Mouse (Mus musculus) lung, embryonic 14.5 days (tissue): Measurements from ENCODE around the gene Gm49510. TPM values are rescaled to one million over a fixed set of nuclear protein-coding genes. Genes with fewer than 3 reads are reported as not detected.

Experiments used
- ATAC-seq: fragments of 200-750 bp; cut with Nextera tagmentation; 2 replicates; pipeline ENCODE4 v1.8.0; 2017; ENCODE audit warnings: mild to moderate bottlenecking, moderate TSS enrichment, moderate library complexity; ENCODE audit not compliant: insufficient read depth
- DNase-seq: peaks from one replicate; pipeline ENCODE4 v3.0.0-alpha.2; 2015
- H3K27ac ChIP-seq: fragments of 300-500 bp; sonication (generic); 2 replicates; pipeline ENCODE4 v1.5.1; 2014; ENCODE audit warnings: low read depth, mild to moderate bottlenecking, moderate library complexity
- H3K27me3 ChIP-seq: fragments of 300-500 bp; sonication (generic); 2 replicates; pipeline ENCODE4 v1.6.1; 2014; ENCODE audit warnings: low read length, control low read depth; ENCODE audit not compliant: insufficient read depth
- H3K36me3 ChIP-seq: fragments of 300-500 bp; sonication (generic); 2 replicates; pipeline ENCODE4 v1.6.1; 2014; ENCODE audit warnings: control low read depth; ENCODE audit not compliant: insufficient read depth
- H3K4me1 ChIP-seq: fragments of 300-500 bp; sonication (generic); 2 replicates; pipeline ENCODE4 v1.6.1; 2014; ENCODE audit warnings: antibody characterized with exemption, control low read depth; ENCODE audit not compliant: insufficient read depth
- H3K4me2 ChIP-seq: fragments of 300-500 bp; sonication (generic); 2 replicates; pipeline ENCODE4 v1.6.1; 2014; ENCODE audit warnings: mild to moderate bottlenecking
- H3K4me3 ChIP-seq: fragments of 300-500 bp; sonication (generic); 2 replicates; pipeline ENCODE4 v1.5.1; 2014; ENCODE audit warnings: low read depth, low read length
- H3K9ac ChIP-seq: fragments of 300-500 bp; sonication (generic); 2 replicates; pipeline ENCODE4 v1.6.1; 2014
- H3K9me3 ChIP-seq: fragments of 300-500 bp; sonication (generic); 2 replicates; pipeline ENCODE4 v1.6.1; 2016; ENCODE audit warnings: low read depth, low read length, control low read depth
- CTCF ChIP-seq: IDR thresholded peaks from 2 replicates; pipeline ENCODE4 v1.5.1; 2016; ENCODE audit warnings: antibody characterized with exemption, low read depth
- WGBS: fragments of 180-500 bp; shearing (Covaris S2); extraction: QIAGEN DNeasy Blood & Tissue Kit; methylation state at CpG from one replicate; pipeline ENCODE4 v1.1.7; 2014; 5-methylcytosine and 5-hydroxymethylcytosine counted together
- polyA plus RNA-seq: library from polyadenylated mRNA; unstranded; fragments of >200 nt; fragmentation: Nextera tagmentation; extraction: Ambion mirVana; gene quantifications from 2 replicates; pipeline ENCODE4 v1.2.1, GENCODE M21; 2014

Gm49510 gene
- polyA plus RNA-seq: 0.18 and 0.70 TPM in 2 replicates

GRCm38 (mm10) chr15:78899409-78899739 is at the start of gene Gm49510:
TSS of gene Gm49510 (plus strand) at chr15:78899667.
- TF ChIP-seq CTCF: no peak
- H3K36me3 ChIP-seq: peaks cover 28% of the 10 kb centered on the region
- no peak for DNase-seq
- H3K9ac ChIP-seq: peak within 1 kb of the TSS; percentile 74
- H3K9me3 ChIP-seq: no peaks in the 10 kb centered on the region
- H3K27me3 ChIP-seq: no peaks in the 10 kb centered on the region
- H3K4me3 ChIP-seq: peak within 1 kb of the TSS; percentile 72
- peak within 1 kb of the TSS; percentile 72 for H3K27ac ChIP-seq
- 0 out of 2 replicates have a peak, but pooled peaks cover 13% of the 10 kb centered on the region for H3K4me1 ChIP-seq
- ATAC-seq: 0 out of 2 replicates have a peak, but pooled peaks have one; percentile 2
- peak within 1 kb of the TSS; percentile 89 for H3K4me2 ChIP-seq
- 1% methylated on average over 20 of the region's 20 CpGs for WGBS

- Histone ChIP-seq H3K9ac (no peak overlapping the region; the same call in 1 of the 2 replicates), H3K27me3 (no peaks in the 10 kb centered on the region), H3K36me3 (peaks cover 50% of the 10 kb centered on the region), H3K4me1 (peaks cover 18% of the 10 kb centered on the region), H3K4me3 (no peak overlapping the region), H3K9me3 (no peaks in the 10 kb centered on the region), H3K27ac (peak overlapping the region; percentile 84), H3K4me2 (peak overlapping the region; percentile 11; the same call in 1 of the 2 replicates)
- ATAC-seq: peak; percentile 42
- 46% methylated on average over 14 of the region's 15 CpGs for WGBS
- DNase-seq: peak; percentile 69
- no peak for TF ChIP-seq CTCF
Measured at GRCm38 (mm10) chr15:78850059-78850824, 49.2 kb upstream of the Gm49510 start.

- Histone ChIP-seq H3K4me1 (peaks cover 10% of the 10 kb centered on the region), H3K9ac (no peak overlapping the region), H3K9me3 (no peaks in the 10 kb centered on the region), H3K36me3 (peaks cover 43% of the 10 kb centered on the region), H3K27me3 (no peaks in the 10 kb centered on the region), H3K4me2 (no peak overlapping the region), H3K27ac (peak overlapping the region; percentile 58; the same call in 1 of the 2 replicates), H3K4me3 (no peak overlapping the region)
- no peak for TF ChIP-seq CTCF
- WGBS: 38% methylated on average over 6 of the region's 6 CpGs
- ATAC-seq (0 out of 2 replicates have a peak, but pooled peaks have one; percentile 14), DNase-seq (peak; percentile 40)
Measured at GRCm38 (mm10) chr15:78850944-78851343, 48.5 kb upstream of the Gm49510 start.

- Histone ChIP-seq H3K4me2 (peak overlapping the region; percentile 45), H3K4me3 (no peak overlapping the region), H3K9ac (no peak overlapping the region), H3K9me3 (no peaks in the 10 kb centered on the region), H3K36me3 (peaks cover 37% of the 10 kb centered on the region), H3K27me3 (no peaks in the 10 kb centered on the region), H3K4me1 (peaks cover 8% of the 10 kb centered on the region), H3K27ac (peak overlapping the region; percentile 58; the same call in 1 of the 2 replicates)
- 8% methylated on average over 13 of the region's 13 CpGs for WGBS
- ATAC-seq: peak; percentile 83
- DNase-seq: peak; percentile 96
- peak; percentile 97 for TF ChIP-seq CTCF
Measured at GRCm38 (mm10) chr15:78851505-78852153, 47.8 kb upstream of the Gm49510 start.

- H3K9me3 ChIP-seq: no peaks in the 10 kb centered on the region
- ATAC-seq (no peak), DNase-seq (no peak)
- no peak within 1 kb of the TSS for H3K4me2 ChIP-seq
- TF ChIP-seq CTCF: no peak
- no peak within 1 kb of the TSS for H3K27ac ChIP-seq
- peaks cover 8% of the 10 kb centered on the region for H3K4me1 ChIP-seq
- H3K4me3 ChIP-seq: no peak within 1 kb of the TSS
- H3K9ac ChIP-seq: no peak within 1 kb of the TSS
- H3K27me3 ChIP-seq: no peaks in the 10 kb centered on the region
- 63% methylated on average over 8 of the region's 8 CpGs for WGBS
- H3K36me3 ChIP-seq: peaks cover 1% of the 10 kb centered on the region; the same call in 1 of the 2 replicates
Measured at GRCm38 (mm10) chr15:78855303-78855965, 44.0 kb upstream of the Gm49510 start, which contains the start of gene Lgals2. TSS of gene Lgals2 (minus strand) at chr15:78855529.

- no peak for DNase-seq
- TF ChIP-seq CTCF: no peak
- H3K9ac ChIP-seq: no peak overlapping the region
- 75% methylated on average over 7 of the region's 7 CpGs for WGBS
- no peaks in the 10 kb centered on the region for H3K9me3 ChIP-seq
- H3K4me2 ChIP-seq: no peak overlapping the region
- H3K4me3 ChIP-seq: no peak overlapping the region
- H3K36me3 ChIP-seq: no peaks in the 10 kb centered on the region
- ATAC-seq: no peak
- no peak overlapping the region for H3K27ac ChIP-seq
- no peaks in the 10 kb centered on the region for H3K4me1 ChIP-seq
- H3K27me3 ChIP-seq: no peaks in the 10 kb centered on the region
Measured at GRCm38 (mm10) chr15:78857009-78857408, 42.5 kb upstream of the Gm49510 start.
